Mouse (Mus musculus) C2C12 (cell line): Measurements from ENCODE around the gene Tspan32.

Experiments
- CEBPB ChIP-seq: IDR thresholded peaks from one replicate; pipeline ENCODE4 v1.6.1; 2011; ENCODE audit warnings: low read depth, mild to moderate bottlenecking, control low read depth, moderate library complexity
- CTCF ChIP-seq: IDR thresholded peaks from one replicate; pipeline ENCODE4 v1.5.1; 2011; ENCODE audit not compliant: control insufficient read depth, insufficient read depth, insufficient read length
- MYOD1 ChIP-seq: IDR thresholded peaks from one replicate; pipeline ENCODE4 v1.6.1; 2011; ENCODE audit warnings: low read depth; ENCODE audit not compliant: control insufficient read depth, insufficient read length
- USF1 ChIP-seq: IDR thresholded peaks from one replicate; pipeline ENCODE4 v1.6.1; 2011; ENCODE audit warnings: low read depth, mild to moderate bottlenecking, control low read depth, moderate library complexity

- TF ChIP-seq MYOD1, result no peak
- no peak for TF ChIP-seq CEBPB
- no peak for TF ChIP-seq USF1
- TF ChIP-seq CTCF, result no peak
Observed at GRCm38 (mm10) chr7:143053961-143054611, 49.2 kb downstream of the Tspan32 start.
